Mouse (Mus musculus): Measurements from ENCODE around the gene Wdr17.

The Wdr17 gene

DNA sequence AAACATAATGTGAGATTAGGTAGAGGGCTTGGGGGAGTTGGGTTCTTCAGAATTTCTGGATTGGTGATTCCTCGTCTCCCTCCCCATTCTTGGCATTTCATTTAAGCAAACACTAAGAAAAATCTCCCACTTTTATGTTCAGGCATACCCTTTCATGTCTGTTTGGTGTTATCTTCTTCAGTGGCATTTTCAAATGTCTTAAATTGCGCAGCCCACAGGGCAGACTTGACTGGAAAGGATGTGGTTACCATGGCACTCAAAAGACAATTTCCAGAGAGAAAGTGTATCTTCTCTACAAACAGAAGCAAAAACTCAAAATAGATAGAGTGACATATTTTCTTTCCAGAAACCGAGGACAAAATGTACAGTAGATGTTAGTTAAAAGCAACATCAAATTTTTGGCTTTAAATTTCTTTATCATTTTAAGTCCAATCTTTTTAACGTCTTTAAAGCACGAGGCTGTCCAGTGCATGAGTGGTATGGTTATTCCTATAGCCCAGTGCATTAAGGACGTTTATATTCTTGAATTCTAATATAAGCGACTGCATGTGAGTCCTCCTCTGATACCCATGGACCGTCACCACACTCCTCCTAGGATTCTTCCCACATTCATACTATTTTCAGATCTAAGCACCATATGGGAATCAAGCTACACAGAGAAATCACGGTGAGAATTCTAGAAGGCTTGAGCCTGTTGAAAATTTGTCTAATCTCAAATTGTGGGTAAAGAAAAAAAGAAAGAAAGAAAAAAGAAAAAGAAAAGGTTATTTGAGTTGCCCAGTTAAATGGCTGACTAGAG, at the start of gene Wdr17:
Gene Wdr17 (minus strand): TSS at position 198 of the 799 bp plus-strand sequence.
- DNase-seq (ENCODE audit: low read depth, low spot score) = no peak

- no peak for DNase-seq (ENCODE audit: low read depth, low spot score)
Observed at GRCm38 (mm10) chr8:54932306-54932705, 45.3 kb upstream of the Wdr17 start.

DNA sequence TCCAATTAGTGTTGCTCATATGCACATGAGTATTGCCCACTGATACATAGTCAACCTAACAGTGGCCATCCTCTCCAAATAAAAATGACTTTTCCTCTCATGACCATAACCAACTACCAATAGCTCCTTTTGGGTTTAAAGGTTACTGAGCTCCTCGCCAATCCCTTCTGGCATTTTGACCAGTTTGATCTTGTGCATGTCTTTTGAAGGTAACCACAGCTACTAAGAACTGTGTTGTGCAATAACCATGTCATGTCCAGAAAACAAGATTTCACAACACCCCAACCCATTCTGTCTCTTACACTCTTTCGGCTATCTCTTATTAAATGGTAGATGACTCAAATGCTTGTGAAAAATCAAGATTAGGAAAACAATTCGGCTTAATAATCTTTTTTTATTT, 38.0 kb upstream of the Wdr17 start:
- no peak for DNase-seq (ENCODE audit: low read depth, low spot score)

GRCm38 (mm10) chr8:54922160-54922855, 35.3 kb upstream of the Wdr17 start:
- DNase-seq (ENCODE audit: low read depth, low spot score) = no peak

GRCm38 (mm10) chr8:54917710-54918109, 30.7 kb upstream of the Wdr17 start:
- no peak for DNase-seq (ENCODE audit: low read depth, low spot score)

DNA sequence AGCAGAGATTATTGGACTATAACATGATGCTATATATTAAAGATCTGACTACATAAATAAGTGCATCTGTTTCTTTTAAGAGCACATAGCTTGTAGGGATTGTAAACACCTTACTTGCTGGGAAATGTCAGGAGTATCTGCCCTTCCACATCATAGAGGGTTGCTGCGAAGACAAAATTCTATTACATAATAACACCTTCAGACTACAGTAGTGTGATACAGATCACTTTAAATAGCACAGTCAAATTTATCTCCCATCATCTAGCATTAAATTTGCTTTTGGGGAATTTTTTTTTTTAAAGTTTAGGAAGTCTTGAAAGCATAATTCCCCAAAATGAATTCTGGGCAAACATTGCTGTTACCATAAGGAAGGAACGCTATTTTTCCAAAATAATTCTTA, 25.9 kb upstream of the Wdr17 start:
- no peak for DNase-seq (ENCODE audit: low read depth, low spot score)

DNA sequence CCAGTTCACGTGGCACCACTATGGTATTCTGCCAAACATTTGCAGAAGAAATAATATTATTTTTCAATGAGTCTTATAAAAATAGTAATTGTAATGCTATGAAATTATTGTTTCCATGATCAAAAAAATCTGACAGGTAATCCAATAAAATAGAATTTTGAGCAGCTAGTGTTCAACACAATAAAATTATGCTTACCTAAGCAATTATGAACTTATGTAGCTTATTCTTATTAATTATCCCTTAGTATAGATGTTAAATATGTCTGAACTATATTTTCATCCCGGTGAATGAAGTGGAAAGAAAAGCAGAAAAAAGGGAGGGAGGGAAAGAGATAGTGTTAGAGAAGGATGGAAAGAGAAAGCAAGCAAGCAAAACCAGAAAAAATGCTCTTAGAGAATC, 12.5 kb upstream of the Wdr17 start:
- DNase-seq (ENCODE audit: low read depth, low spot score) = no peak

DNA sequence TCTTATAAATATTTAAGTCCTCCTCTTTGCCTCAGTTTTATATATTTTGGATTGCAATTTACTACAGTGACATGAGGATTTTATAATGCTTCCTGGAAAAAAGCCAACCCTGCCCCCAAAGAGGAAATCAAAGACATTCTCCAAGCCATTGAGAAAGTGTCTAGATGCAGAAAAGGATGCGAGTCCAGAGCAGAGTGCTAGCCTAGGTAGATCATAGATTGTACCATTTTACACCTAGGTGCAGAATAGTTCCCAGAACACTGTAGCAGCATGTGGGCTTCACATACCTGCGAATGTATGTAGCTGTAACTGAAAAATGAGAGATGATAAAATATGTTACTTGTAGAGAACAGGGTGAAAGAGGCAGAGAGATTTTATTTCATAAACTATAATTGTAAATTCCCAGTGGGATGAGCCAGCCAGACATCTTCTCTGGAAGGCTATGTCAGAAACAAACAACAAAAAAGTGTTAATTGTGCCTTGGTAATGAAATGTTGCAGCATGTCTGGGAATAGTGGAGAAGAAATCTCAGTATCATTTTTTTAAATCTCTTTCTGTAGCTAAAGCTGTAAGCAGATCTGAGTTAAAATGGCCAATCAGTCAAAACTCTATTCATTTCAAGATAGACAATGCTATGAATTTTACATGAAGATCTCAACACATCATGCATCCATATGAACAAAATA, 7.8 kb upstream of the Wdr17 start:
- DNase-seq (ENCODE audit: low read depth, low spot score) = no peak

- no peak for DNase-seq (ENCODE audit: low read depth, low spot score)
Observed at GRCm38 (mm10) chr8:54894180-54894579, 7.2 kb upstream of the Wdr17 start.

GRCm38 (mm10) chr8:54886560-54886959, 424 bp downstream of the Wdr17 start:
- no peak for DNase-seq (ENCODE audit: low read depth, low spot score)

- DNase-seq (ENCODE audit: low read depth, low spot score) = no peak
Observed at GRCm38 (mm10) chr8:54876458-54876857, 10.5 kb downstream of the Wdr17 start.

GRCm38 (mm10) chr8:54864761-54865064, 22.3 kb downstream of the Wdr17 start:
- no peak for DNase-seq (ENCODE audit: low read depth, low spot score)

GRCm38 (mm10) chr8:54864038-54864760, 22.8 kb downstream of the Wdr17 start:
- no peak for DNase-seq (ENCODE audit: low read depth, low spot score)

- no peak for DNase-seq (ENCODE audit: low read depth, low spot score)
Observed at GRCm38 (mm10) chr8:54836029-54836959, 50.7 kb downstream of the Wdr17 start.

GRCm38 (mm10) chr8:54829794-54830426, 57.1 kb downstream of the Wdr17 start:
- no peak for DNase-seq (ENCODE audit: low read depth, low spot score)

GRCm38 (mm10) chr8:54827974-54828373, 59.0 kb downstream of the Wdr17 start:
- DNase-seq (ENCODE audit: low read depth, low spot score) = no peak

- DNase-seq (ENCODE audit: low read depth, low spot score) = no peak
Observed at GRCm38 (mm10) chr8:54822956-54823355, 64.0 kb downstream of the Wdr17 start.

- DNase-seq (ENCODE audit: low read depth, low spot score) = no peak
Observed at GRCm38 (mm10) chr8:54818651-54819050, 68.3 kb downstream of the Wdr17 start.

DNA sequence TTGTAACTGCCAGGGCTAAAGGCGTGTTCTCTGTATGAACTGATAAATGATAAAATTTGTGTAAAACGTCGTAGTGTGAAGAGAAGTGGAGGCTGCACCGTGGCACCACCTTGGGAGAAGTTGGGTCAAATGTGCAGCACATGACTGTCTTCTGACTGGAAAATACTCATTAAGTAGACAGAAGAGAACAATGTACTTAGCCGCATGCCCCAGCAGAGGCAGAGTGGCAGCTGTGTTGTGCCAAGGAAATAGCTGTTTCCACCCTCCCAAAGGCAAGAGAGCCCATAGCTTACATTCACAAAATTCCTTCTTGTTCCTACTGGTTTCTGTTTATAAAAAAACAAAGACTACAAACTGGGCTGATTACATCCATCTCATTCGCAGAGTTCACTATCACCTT, 78.8 kb downstream of the Wdr17 start:
- DNase-seq (ENCODE audit: low read depth, low spot score) = no peak

DNA sequence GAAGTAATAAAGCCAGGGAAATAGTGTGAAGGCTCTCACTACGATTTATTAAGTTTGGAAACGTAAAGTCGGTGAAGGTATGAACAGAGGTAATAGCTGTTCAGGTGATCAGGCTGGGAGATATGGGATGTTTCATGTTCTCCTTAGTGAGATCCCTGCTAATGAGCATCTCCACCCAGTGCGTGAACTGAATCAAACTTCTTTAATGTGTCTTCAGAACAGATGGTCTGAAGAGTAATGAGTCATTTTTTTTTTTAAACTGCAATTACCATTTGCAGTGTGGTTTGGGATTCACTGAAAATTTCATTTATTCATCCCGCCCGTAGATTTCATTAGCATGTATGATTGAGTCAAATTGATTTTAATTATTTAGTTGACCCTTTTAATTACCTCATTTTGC, 80.8 kb downstream of the Wdr17 start:
- no peak for DNase-seq (ENCODE audit: low read depth, low spot score)

GRCm38 (mm10) chr8:54792699-54793061, 94.3 kb downstream of the Wdr17 start:
- DNase-seq (ENCODE audit: low read depth, low spot score) = no peak

Data from skeletal muscle tissue, adult 2 months (tissue).